Mouse (Mus musculus) ES-Bruce4 (cell line): ENCODE results near the gene Spp2. TPM values are rescaled to one million over a fixed set of nuclear protein-coding genes. Genes with fewer than 3 reads are reported as not detected.
A peak's percentile ranks its signal among the peaks of the same experiment; 100 is the strongest.

Source experiments
- H3K27ac ChIP-seq: 2 replicates; pipeline ENCODE4 v1.5.1; 2012; ENCODE audit warnings: low read length, inconsistent platforms; ENCODE audit not compliant: insufficient read depth
- H3K27me3 ChIP-seq: 2 replicates; pipeline ENCODE4 v1.6.1; 2012; ENCODE audit warnings: mild to moderate bottlenecking, low read length, inconsistent platforms; ENCODE audit not compliant: control insufficient read depth, poor library complexity, insufficient read depth, severe bottlenecking
- H3K36me3 ChIP-seq: 2 replicates; pipeline ENCODE4 v1.6.1; 2012; ENCODE audit warnings: inconsistent platforms, mild to moderate bottlenecking, low read length, moderate library complexity; ENCODE audit not compliant: control insufficient read depth, poor library complexity, insufficient read depth, severe bottlenecking
- H3K4me1 ChIP-seq: one replicate; pipeline ENCODE4 v1.8.1; 2011; ENCODE audit warnings: low read length; ENCODE audit not compliant: control insufficient read depth, insufficient read depth
- H3K4me3 ChIP-seq: 2 replicates; pipeline ENCODE4 v1.5.1; 2011; ENCODE audit warnings: low read depth, mild to moderate bottlenecking, low read length
- H3K9ac ChIP-seq: 2 replicates; pipeline ENCODE4 v1.6.1; 2012; ENCODE audit warnings: low read depth, mild to moderate bottlenecking, inconsistent platforms; ENCODE audit not compliant: poor library complexity, severe bottlenecking
- H3K9me3 ChIP-seq: replicated peaks from 2 replicates; pipeline ENCODE4 v1.6.1; 2012; ENCODE audit warnings: mild to moderate bottlenecking, low read length, inconsistent platforms; ENCODE audit not compliant: control insufficient read depth, poor library complexity, insufficient read depth, severe bottlenecking
- CTCF ChIP-seq: IDR thresholded peaks from one replicate; pipeline ENCODE4 v1.8.1; 2011; ENCODE audit warnings: low read depth, low read length
- EP300 ChIP-seq: IDR thresholded peaks from 2 replicates; pipeline ENCODE4 v1.6.1; 2011; ENCODE audit warnings: low read depth, low read length; ENCODE audit not compliant: insufficient read depth
- POLR2A ChIP-seq: IDR thresholded peaks from one replicate; pipeline ENCODE4 v1.8.1; 2011; ENCODE audit warnings: low read length; ENCODE audit not compliant: insufficient read depth
- polyA plus RNA-seq: library from polyadenylated mRNA; stranded (reverse); fragments of >200 nt; gene quantifications from 2 replicates; pipeline ENCODE4 v1.2.4, GENCODE M21; 2011; ENCODE audit warnings: low read depth; ENCODE audit not compliant: missing spikeins, insufficient read depth, insufficient read length

The Spp2 gene
- polyA plus RNA-seq, 1 experiment, result not detected

- H3K36me3 ChIP-seq, result no peaks in the 10 kb centered on the region
- peaks cover 10% of the 10 kb centered on the region for H3K4me1 ChIP-seq
- no peak overlapping the region for H3K9ac ChIP-seq
- TF ChIP-seq EP300 (no peak), CTCF (no peak), POLR2A (no peak)
- H3K4me3 ChIP-seq, result no peak overlapping the region
- H3K27ac ChIP-seq, result no peak overlapping the region
- H3K9me3 ChIP-seq, result no peaks in the 10 kb centered on the region
- no peaks in the 10 kb centered on the region for H3K27me3 ChIP-seq
Measured at GRCm38 (mm10) chr1:88452198-88452597, 45.4 kb downstream of the Spp2 start.

DNA sequence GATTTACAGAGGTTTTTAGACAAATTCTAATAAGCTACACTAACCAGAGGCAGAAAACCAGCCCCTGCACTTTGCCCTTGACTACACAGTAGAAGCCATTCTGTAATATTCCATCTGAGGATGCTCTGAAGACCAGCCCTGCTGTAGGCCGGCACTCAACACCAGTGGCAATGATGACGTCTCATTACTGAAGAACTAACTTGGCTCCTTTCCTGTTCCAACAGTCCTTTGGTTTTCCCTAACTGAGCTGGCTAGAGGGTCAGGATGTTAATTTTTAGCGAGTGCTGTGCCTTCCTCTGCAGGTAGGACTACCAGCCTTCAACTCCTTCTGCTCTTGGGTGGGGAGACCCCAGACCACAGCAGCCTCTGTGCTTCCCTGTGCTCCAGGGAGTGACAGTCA, 47.9 kb downstream of the Spp2 start:
- H3K27ac ChIP-seq, result peak overlapping the region; percentile 53; the same call in 1 of the 2 replicates
- H3K27me3 ChIP-seq, result no peaks in the 10 kb centered on the region

DNA sequence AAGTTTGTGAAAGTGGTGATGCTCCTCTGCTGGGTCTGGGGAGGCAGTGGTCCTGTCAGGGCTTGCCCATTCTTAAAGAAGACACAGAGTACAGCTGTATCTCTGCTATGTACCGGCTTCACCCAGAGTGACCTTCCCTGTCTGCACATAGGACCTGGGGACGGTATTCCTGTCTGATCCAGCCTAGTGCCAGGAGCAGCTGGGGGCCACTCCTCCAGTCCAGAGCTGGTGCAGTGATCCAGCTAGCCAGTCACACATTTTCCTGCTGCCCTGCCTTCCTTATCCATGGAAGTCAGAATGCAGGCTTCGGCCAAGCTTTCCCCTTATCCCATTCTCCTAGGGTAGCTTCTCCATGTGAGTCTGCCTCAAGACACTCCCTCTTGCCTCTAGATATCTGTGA, 49.0 kb downstream of the Spp2 start:
- 0 out of 2 replicates have a peak overlapping the region, but pooled peaks have one; percentile 1 for H3K9ac ChIP-seq
- H3K27me3 ChIP-seq, result no peaks in the 10 kb centered on the region
- no peaks in the 10 kb centered on the region for H3K36me3 ChIP-seq
- H3K4me1 ChIP-seq, result peaks cover 12% of the 10 kb centered on the region
- H3K9me3 ChIP-seq, result no peaks in the 10 kb centered on the region
- H3K4me3 ChIP-seq, result no peak overlapping the region
- TF ChIP-seq POLR2A (no peak), EP300 (0 out of 2 replicates have a peak, but pooled peaks have one; percentile 20)
- H3K27ac ChIP-seq, result no peak overlapping the region

More for the DNA sequence above, 47.9 kb downstream of the Spp2 start:
- Histone ChIP-seq H3K36me3 (no peaks in the 10 kb centered on the region), H3K4me3 (no peak overlapping the region), H3K9ac (peak overlapping the region; percentile 10; the same call in 1 of the 2 replicates), H3K9me3 (no peaks in the 10 kb centered on the region), H3K4me1 (peaks cover 10% of the 10 kb centered on the region)
- TF ChIP-seq POLR2A (no peak), EP300 (no peak), CTCF (no peak)

DNA sequence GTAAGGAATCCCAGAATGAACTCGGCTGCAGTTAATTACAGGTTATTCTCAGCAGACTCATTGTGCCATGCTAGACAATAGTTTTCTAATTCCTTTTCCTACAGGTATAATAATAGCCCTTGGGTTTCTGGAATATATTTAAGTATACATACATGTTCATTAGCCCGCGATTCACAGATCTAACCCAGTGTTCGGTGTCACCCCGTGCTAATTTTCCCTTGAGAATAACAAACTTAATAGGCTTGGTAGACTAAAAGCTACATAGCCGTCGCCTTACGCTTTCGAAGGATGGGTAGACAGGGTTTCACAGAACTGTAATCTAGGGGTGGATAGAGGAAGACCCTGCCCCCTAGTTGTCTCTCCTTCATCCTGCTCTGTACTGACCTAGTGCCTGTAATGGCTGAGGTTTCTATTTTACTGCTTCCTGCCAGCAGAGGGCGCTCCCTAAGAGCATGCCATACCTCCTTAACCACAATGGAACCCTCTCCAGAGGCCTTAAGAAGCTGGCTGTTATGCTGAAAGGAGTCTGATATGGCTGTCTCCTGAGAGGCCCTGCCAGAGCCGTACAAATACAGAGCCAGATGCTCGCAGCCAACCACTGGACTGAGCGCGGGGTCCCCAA, 49.8 kb downstream of the Spp2 start:
- Histone ChIP-seq H3K9me3 (no peaks in the 10 kb centered on the region), H3K9ac (no peak overlapping the region), H3K27ac (no peak overlapping the region), H3K4me3 (no peak overlapping the region), H3K4me1 (peaks cover 12% of the 10 kb centered on the region), H3K27me3 (no peaks in the 10 kb centered on the region), H3K36me3 (no peaks in the 10 kb centered on the region)
- no peak for TF ChIP-seq POLR2A
- TF ChIP-seq CTCF, result peak; percentile 79
- 0 out of 2 replicates have a peak, but pooled peaks have one; percentile 27 for TF ChIP-seq EP300

DNA sequence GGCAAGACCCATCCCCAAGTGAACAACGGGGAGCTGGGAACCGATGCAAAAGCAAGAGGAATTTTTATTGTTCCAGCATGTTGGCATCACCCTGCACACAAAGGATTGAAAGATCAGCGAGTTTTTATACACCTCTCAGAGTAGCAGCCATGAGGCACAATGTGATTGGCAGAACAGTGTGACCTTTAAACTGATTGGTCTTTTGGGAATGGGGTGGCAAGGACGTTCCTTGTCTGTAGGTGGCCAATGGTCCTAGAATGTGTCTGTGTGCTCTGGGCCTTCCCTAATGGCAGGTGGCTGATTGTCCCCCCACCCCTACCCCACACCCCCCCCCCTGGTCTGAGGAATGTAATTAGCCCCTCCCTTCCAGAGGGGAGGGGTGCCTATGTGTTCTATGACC, 52.4 kb downstream of the Spp2 start:
- H3K4me1 ChIP-seq, result peaks cover 19% of the 10 kb centered on the region
- H3K27me3 ChIP-seq, result no peaks in the 10 kb centered on the region
- TF ChIP-seq EP300 (no peak), POLR2A (no peak), CTCF (no peak)
- no peak overlapping the region for H3K4me3 ChIP-seq
- H3K27ac ChIP-seq, result peak overlapping the region; percentile 41; the same call in 1 of the 2 replicates
- no peak overlapping the region for H3K9ac ChIP-seq
- no peaks in the 10 kb centered on the region for H3K36me3 ChIP-seq
- H3K9me3 ChIP-seq, result no peaks in the 10 kb centered on the region

DNA sequence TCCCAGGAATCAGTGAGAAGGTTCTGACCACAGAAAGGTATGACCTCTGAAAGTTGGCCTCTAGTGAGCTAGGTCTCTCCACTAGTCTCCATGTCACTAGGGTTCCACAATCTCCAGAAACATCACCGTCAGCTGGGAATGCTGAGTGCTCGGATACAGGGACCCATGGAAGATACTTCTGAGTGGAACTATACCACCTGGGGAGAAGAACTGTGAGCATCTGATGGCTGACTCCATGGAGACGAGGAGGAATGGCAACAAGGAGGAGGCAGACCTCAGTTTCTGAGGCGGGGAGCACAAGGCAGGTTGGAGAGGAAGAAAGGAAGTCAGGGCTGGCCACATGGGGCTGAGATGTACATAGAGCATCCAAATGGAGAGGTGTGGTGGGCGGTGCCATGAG, 52.9 kb downstream of the Spp2 start:
- H3K9ac ChIP-seq, result no peak overlapping the region
- H3K27me3 ChIP-seq, result no peaks in the 10 kb centered on the region
- peak overlapping the region; percentile 39 for H3K4me3 ChIP-seq
- no peaks in the 10 kb centered on the region for H3K9me3 ChIP-seq
- TF ChIP-seq EP300, result no peak
- H3K36me3 ChIP-seq, result no peaks in the 10 kb centered on the region
- peaks cover 18% of the 10 kb centered on the region for H3K4me1 ChIP-seq
- 0 out of 2 replicates have a peak overlapping the region, but pooled peaks have one; percentile 14 for H3K27ac ChIP-seq
